Mouse (Mus musculus): ENCODE measurements around the gene Irs4. TPM values are rescaled to one million over a fixed set of nuclear protein-coding genes. Genes with fewer than 3 reads are reported as not detected.

Irs4 gene
- 0.02 TPM in 2 replicates for polyA plus RNA-seq (2012)

GRCm38 (mm10) chrX:141724937-141725918 lies at the start of gene Irs4:
Gene Irs4, minus strand, starts transcription at chrX:141725263.

Other genes starting within 250 kb of the Irs4 start
- gene Col4a5, start 249.9 kb downstream of the Irs4 start, polyA plus RNA-seq (2012) = 0.11 and 0.15 TPM in 2 replicates
- not detected in 2 replicates for gene Gm15294, start 150.0 kb upstream of the Irs4 start, polyA plus RNA-seq (2012)